24 mouse cellular contexts compared by ENCODE assay signal in the genomic region with DNA sequence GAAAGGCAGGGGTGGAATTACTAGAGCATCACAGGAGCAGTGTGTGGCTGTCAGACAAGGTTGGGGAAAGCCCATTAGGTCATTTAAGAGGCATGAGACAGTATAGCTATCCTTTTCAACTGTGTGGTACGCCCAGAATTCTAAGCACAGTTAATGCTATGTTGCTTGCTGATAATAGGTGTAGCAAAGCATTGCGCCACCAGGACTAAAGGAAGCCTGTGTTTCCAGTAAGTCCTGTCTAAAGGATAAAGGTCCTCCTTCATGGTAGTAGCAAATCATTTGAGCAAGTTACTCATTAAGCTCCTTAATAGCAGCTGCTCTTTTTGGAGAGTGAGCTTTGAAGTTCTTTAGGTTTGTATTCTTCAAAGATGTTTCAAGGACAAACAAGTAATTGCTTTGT. TPM values are rescaled to one million over a fixed set of nuclear protein-coding genes. Genes with fewer than 3 reads are reported as not detected.
DNase-seq lines count a peak whose midpoint lies in the region; ATAC-seq lines count a peak whose summit lies in the region.
"Had no signal": no experiment of that assay in that cellular context is flagged by ENCODE, and none has a peak within 500 bp of the region (broad histone marks: within the 10 kb centered on the region; RNA-seq: fewer than 3 reads in every experiment).

No protein-coding gene starts in this region.

- no peak overlapping the region for H3K4me2 ChIP-seq in intestine, embryonic 14.5 days (ENCODE audit: low read length)
- no peak overlapping the region for H3K4me2 ChIP-seq in liver, embryonic 15.5 days
- H3K4me2 ChIP-seq: embryonic facial prominence, embryonic 15.5 days; heart, embryonic 13.5 days; hindbrain, embryonic 12.5 days; midbrain, embryonic 13.5 days had no signal

- H3K4me1 ChIP-seq in intestine, embryonic 14.5 days (replicated peaks; ENCODE audit: control insufficient read depth, insufficient read depth, low read length), result no peaks in the 10 kb centered on the region
- H3K4me1 ChIP-seq in liver, embryonic 15.5 days (replicated peaks), result no peaks in the 10 kb centered on the region
- H3K4me1 ChIP-seq: embryonic facial prominence, embryonic 15.5 days; hindbrain, embryonic 12.5 days; midbrain, embryonic 13.5 days had no signal

- no peak overlapping the region for H3K4me3 ChIP-seq in intestine, embryonic 14.5 days (ENCODE audit: low read depth, low read length)
- H3K4me3 ChIP-seq in liver, embryonic 15.5 days (replicated peaks), result no peak overlapping the region
- H3K4me3 ChIP-seq: embryonic facial prominence, embryonic 15.5 days; heart, adult 2 months; heart, embryonic 13.5 days; hindbrain, embryonic 12.5 days; layer of hippocampus, adult 2 months; midbrain, embryonic 13.5 days had no signal

- H3K36me3 ChIP-seq in intestine, embryonic 14.5 days (ENCODE audit: control insufficient read depth, insufficient read depth, low read length), result no peaks in the 10 kb centered on the region
- no peaks in the 10 kb centered on the region for H3K36me3 ChIP-seq in liver, embryonic 15.5 days (replicated peaks)
- H3K36me3 ChIP-seq: embryonic facial prominence, embryonic 15.5 days; heart, embryonic 13.5 days; hindbrain, embryonic 12.5 days; midbrain, embryonic 13.5 days had no signal

- WGBS in intestine, embryonic 14.5 days, result 70% methylated on average over 2 of the region's 2 CpGs
- 57% methylated on average over 2 of the region's 2 CpGs for WGBS in liver, embryonic 15.5 days (ENCODE audit: insufficient replicate concordance)

- H3K27me3 ChIP-seq in intestine, embryonic 14.5 days (replicated peaks; ENCODE audit: control insufficient read depth, insufficient read depth, low read length), result no peaks in the 10 kb centered on the region
- no peaks in the 10 kb centered on the region for H3K27me3 ChIP-seq in liver, embryonic 15.5 days
- H3K27me3 ChIP-seq: embryonic facial prominence, embryonic 15.5 days; heart, embryonic 13.5 days; hindbrain, embryonic 12.5 days; midbrain, embryonic 13.5 days had no signal

- DNase-seq in kidney, adult 18-20 months, result peak; percentile 11
- DNase-seq in kidney, postnatal 4 days, result no peak
- DNase-seq in intestine, embryonic 14.5 days (ENCODE audit: low spot score), result no peak
- DNase-seq in kidney, adult 9 months, result peak; percentile 56
- DNase-seq in urinary bladder, postnatal 36 days (ENCODE audit: low spot score in 2 of 2), result no peak
- DNase-seq in ovary, adult 18-20 months (ENCODE audit: low spot score), result no peak
- DNase-seq in testis, postnatal 14 days (ENCODE audit: low spot score), result no peak
- DNase-seq: adrenal gland, postnatal 36 days; cerebellum, adult 9-11 months; gastrocnemius, postnatal 14 days; heart, adult 2 months; layer of hippocampus, postnatal 36 days; lung, adult 2 months; right cerebral cortex, postnatal 14 days; spleen, adult 18-20 months; thymus, postnatal 25 days had no signal

- peak; percentile 68; the same call in 1 of the 2 replicates for ATAC-seq in intestine, embryonic 14.5 days (replicated peaks; ENCODE audit: low FRiP score, low TSS enrichment, low read depth)
- 0 out of 2 replicates have a peak, but pooled peaks have one; percentile 22 for ATAC-seq in liver, embryonic 15.5 days (ENCODE audit: insufficient read depth)
- ATAC-seq: CD4-positive, CD25-positive, alpha-beta regulatory T cell, adult 4 months; forebrain, embryonic 16.5 days; midbrain, embryonic 13.5 days had no signal

- no peaks in the 10 kb centered on the region for H3K9me3 ChIP-seq in intestine, embryonic 14.5 days (ENCODE audit: control insufficient read depth, low read length)
- no peaks in the 10 kb centered on the region for H3K9me3 ChIP-seq in liver, embryonic 15.5 days (replicated peaks)
- H3K9me3 ChIP-seq: embryonic facial prominence, embryonic 15.5 days; heart, embryonic 13.5 days; hindbrain, embryonic 12.5 days; midbrain, embryonic 13.5 days had no signal

- H3K27ac ChIP-seq in intestine, embryonic 14.5 days (ENCODE audit: low read depth), result no peak overlapping the region
- peak overlapping the region; percentile 41; the same call in 1 of the 2 replicates for H3K27ac ChIP-seq in liver, embryonic 15.5 days (replicated peaks)
- H3K27ac ChIP-seq: embryonic facial prominence, embryonic 15.5 days; heart, adult 2 months; heart, embryonic 13.5 days; hindbrain, embryonic 12.5 days; layer of hippocampus, adult 2 months; midbrain, embryonic 13.5 days had no signal

- no peak overlapping the region for H3K9ac ChIP-seq in intestine, embryonic 14.5 days (ENCODE audit: low read length)
- H3K9ac ChIP-seq in liver, embryonic 15.5 days, result no peak overlapping the region
- H3K9ac ChIP-seq: embryonic facial prominence, embryonic 15.5 days; heart, embryonic 13.5 days; hindbrain, embryonic 12.5 days; midbrain, embryonic 13.5 days had no signal

RNA-seq across cellular contexts. Expression of gene Tspan7, which starts 13.6 kb away (rescaled TPM):
- 172 and 176 TPM in 2 replicates for polyA plus RNA-seq in intestine, embryonic 14.5 days (2014; fragmentation: Nextera tagmentation; extraction: Ambion mirVana)
- polyA plus RNA-seq in liver, embryonic 15.5 days (2015; fragmentation: Nextera tagmentation; extraction: Ambion mirVana), result 44.1 and 49.1 TPM in 2 replicates
- polyA plus RNA-seq: CD4-positive, CD25-positive, alpha-beta regulatory T cell, adult 4 months had no signal

Comparison
In these comparisons a context has a peak if more than half of its experiments do, and no peak if none do; other contexts are left out.
1. DNase-seq: peak in kidney, adult 18-20 months (single experiment) and kidney, adult 9 months (single experiment); none in kidney, postnatal 4 days (0 of 2), intestine, embryonic 14.5 days (single experiment), urinary bladder, postnatal 36 days (0 of 2), ovary, adult 18-20 months (single experiment) and testis, postnatal 14 days (single experiment).